Mouse (Mus musculus) forebrain, embryonic 10.5 days (tissue): ENCODE results near the gene Aff4. TPM values are rescaled to one million over a fixed set of nuclear protein-coding genes. Genes with fewer than 3 reads are reported as not detected.
"Not testable (repeated sequence)": the region's sequence is repeated elsewhere in the genome, so short reads cannot be mapped to it uniquely, and the experiment has no call there.

Source experiments
- DNase-seq: peaks from one replicate; pipeline ENCODE4 v3.0.0-alpha.2; 2017; ENCODE audit warnings: low spot score; ENCODE audit errors: extremely low spot score
- H3K27ac ChIP-seq: fragments of 300-500 bp; sonication (generic); 2 replicates; pipeline ENCODE4 v1.5.1; 2016; ENCODE audit warnings: mild to moderate bottlenecking
- H3K27me3 ChIP-seq: fragments of 300-500 bp; sonication (generic); 2 replicates; pipeline ENCODE4 v1.6.1; 2016; ENCODE audit warnings: mild to moderate bottlenecking; ENCODE audit not compliant: poor library complexity, severe bottlenecking
- H3K36me3 ChIP-seq: fragments of 300-500 bp; sonication (generic); replicated peaks from 2 replicates; pipeline ENCODE4 v1.6.1; 2016; ENCODE audit warnings: mild to moderate bottlenecking, moderate library complexity
- H3K4me1 ChIP-seq: fragments of 300-500 bp; sonication (generic); 2 replicates; pipeline ENCODE4 v1.6.1; 2016
- H3K4me3 ChIP-seq: fragments of 300-500 bp; sonication (generic); 2 replicates; pipeline ENCODE4 v1.5.1; 2016; ENCODE audit warnings: mild to moderate bottlenecking, moderate library complexity
- H3K9me3 ChIP-seq: fragments of 300-500 bp; sonication (generic); 2 replicates; pipeline ENCODE4 v1.6.1; 2016; ENCODE audit warnings: mild to moderate bottlenecking, moderate library complexity
- WGBS: fragments of 180-500 bp; shearing (Covaris S2); methylation state at CpG from one replicate; pipeline ENCODE4 v1.1.7; 2016; 5-methylcytosine and 5-hydroxymethylcytosine counted together
- polyA plus RNA-seq: library from polyadenylated mRNA; unstranded; fragments of >200 nt; fragmentation: Nextera tagmentation; extraction: Ambion mirVana; gene quantifications from 2 replicates; pipeline ENCODE4 v1.2.1, GENCODE M21; 2016

Gene Aff4
- polyA plus RNA-seq, 1 experiment from 2014 or later: 31.5 TPM

GRCm38 (mm10) chr11:53318568-53318967, 32.1 kb upstream of the Aff4 start:
- H3K4me1 ChIP-seq: peaks cover 12% of the 10 kb centered on the region
- H3K27ac ChIP-seq, DNase-seq, H3K27me3 ChIP-seq, H3K36me3 ChIP-seq, H3K4me3 ChIP-seq, H3K9me3 ChIP-seq: not testable (repeated sequence)
- WGBS: 90% methylated on average over 3 of the region's 3 CpGs

GRCm38 (mm10) chr11:53319867-53320266, 30.8 kb upstream of the Aff4 start:
- not testable (repeated sequence) for H3K4me3 ChIP-seq, H3K27ac ChIP-seq, H3K9me3 ChIP-seq, DNase-seq, H3K27me3 ChIP-seq, H3K36me3 ChIP-seq
- peaks cover 12% of the 10 kb centered on the region for H3K4me1 ChIP-seq
- 92% methylated on average over 13 of the region's 13 CpGs for WGBS

GRCm38 (mm10) chr11:53324512-53324968, 26.1 kb upstream of the Aff4 start, which contains the start of gene Zcchc10:
Gene Zcchc10, plus strand, starts transcription at chr11:53324679.
- Histone ChIP-seq H3K4me1 (peaks cover 12% of the 10 kb centered on the region), H3K36me3 (peaks cover 27% of the 10 kb centered on the region), H3K27ac (peak within 1 kb of the TSS; percentile 90), H3K9me3 (no peaks in the 10 kb centered on the region), H3K4me3 (peak within 1 kb of the TSS; percentile 72), H3K27me3 (no peaks in the 10 kb centered on the region)
- peak; percentile 88 for DNase-seq
- under 1% methylated on average over 21 of the region's 21 CpGs for WGBS

- Histone ChIP-seq H3K4me1 (peaks cover 7% of the 10 kb centered on the region), H3K4me3 (no peak overlapping the region), H3K27ac (no peak overlapping the region), H3K27me3 (no peaks in the 10 kb centered on the region), H3K36me3 (peaks cover 72% of the 10 kb centered on the region), H3K9me3 (no peaks in the 10 kb centered on the region)
- no peak for DNase-seq
- 92% methylated on average over 7 of the region's 7 CpGs for WGBS
Measured at GRCm38 (mm10) chr11:53330325-53330724, 20.3 kb upstream of the Aff4 start.

GRCm38 (mm10) chr11:53331121-53331520, 19.5 kb upstream of the Aff4 start:
- Histone ChIP-seq H3K4me1 (peaks cover 6% of the 10 kb centered on the region), H3K9me3 (no peaks in the 10 kb centered on the region), H3K27me3 (no peaks in the 10 kb centered on the region), H3K36me3 (peaks cover 72% of the 10 kb centered on the region), H3K27ac (no peak overlapping the region), H3K4me3 (no peak overlapping the region)
- DNase-seq: no peak
- WGBS: 94% methylated on average over 6 of the region's 6 CpGs

- Histone ChIP-seq H3K36me3 (peaks cover 68% of the 10 kb centered on the region), H3K27me3 (no peaks in the 10 kb centered on the region), H3K4me3 (no peak overlapping the region), H3K27ac (no peak overlapping the region), H3K4me1 (peaks cover 6% of the 10 kb centered on the region), H3K9me3 (no peaks in the 10 kb centered on the region)
- DNase-seq: no peak
- 92% methylated on average over 14 of the region's 14 CpGs for WGBS
Measured at GRCm38 (mm10) chr11:53332076-53332680, 18.5 kb upstream of the Aff4 start.

GRCm38 (mm10) chr11:53335505-53336181, 15.0 kb upstream of the Aff4 start:
- no peaks in the 10 kb centered on the region for H3K27me3 ChIP-seq
- no peaks in the 10 kb centered on the region for H3K9me3 ChIP-seq
- H3K4me1 ChIP-seq: peaks cover 6% of the 10 kb centered on the region
- DNase-seq: no peak
- no peak overlapping the region for H3K27ac ChIP-seq
- H3K36me3 ChIP-seq: peaks cover 35% of the 10 kb centered on the region
- no peak overlapping the region for H3K4me3 ChIP-seq
- WGBS: 49% methylated on average over 3 of the region's 3 CpGs

GRCm38 (mm10) chr11:53336182-53336571, 14.5 kb upstream of the Aff4 start:
- Histone ChIP-seq H3K27ac (no peak overlapping the region), H3K27me3 (no peaks in the 10 kb centered on the region), H3K9me3 (no peaks in the 10 kb centered on the region), H3K4me3 (no peak overlapping the region), H3K36me3 (peaks cover 29% of the 10 kb centered on the region), H3K4me1 (peaks cover 6% of the 10 kb centered on the region)
- no peak for DNase-seq

GRCm38 (mm10) chr11:53336924-53337323, 13.7 kb upstream of the Aff4 start:
- DNase-seq: no peak
- WGBS: 86% methylated on average over 1 of the region's 1 CpGs

GRCm38 (mm10) chr11:53337684-53338083, 12.9 kb upstream of the Aff4 start:
- Histone ChIP-seq H3K4me3 (no peak overlapping the region), H3K27me3 (no peaks in the 10 kb centered on the region), H3K27ac (no peak overlapping the region), H3K36me3 (peaks cover 14% of the 10 kb centered on the region), H3K9me3 (no peaks in the 10 kb centered on the region), H3K4me1 (peaks cover 6% of the 10 kb centered on the region)
- no peak for DNase-seq
- WGBS: 69% methylated on average over 8 of the region's 8 CpGs

More at GRCm38 (mm10) chr11:53336924-53337323, 13.7 kb upstream of the Aff4 start:
- Histone ChIP-seq H3K9me3 (no peaks in the 10 kb centered on the region), H3K4me3 (no peak overlapping the region), H3K27me3 (no peaks in the 10 kb centered on the region), H3K27ac (no peak overlapping the region), H3K4me1 (peaks cover 6% of the 10 kb centered on the region), H3K36me3 (peaks cover 22% of the 10 kb centered on the region)

- not testable (repeated sequence) for H3K36me3 ChIP-seq, H3K27me3 ChIP-seq, DNase-seq, H3K4me1 ChIP-seq, H3K9me3 ChIP-seq, H3K4me3 ChIP-seq, H3K27ac ChIP-seq
- 92% methylated on average over 10 of the region's 10 CpGs for WGBS
Measured at GRCm38 (mm10) chr11:53341019-53341418, 9.6 kb upstream of the Aff4 start.

GRCm38 (mm10) chr11:53342711-53343110, 7.9 kb upstream of the Aff4 start:
- Histone ChIP-seq H3K4me3 (no peak overlapping the region), H3K36me3 (no peaks in the 10 kb centered on the region), H3K4me1 (0 out of 2 replicates have a peak, but pooled peaks cover 3% of the 10 kb centered on the region), H3K9me3 (no peaks in the 10 kb centered on the region), H3K27me3 (no peaks in the 10 kb centered on the region), H3K27ac (no peak overlapping the region)
- no peak for DNase-seq
- 66% methylated on average over 5 of the region's 5 CpGs for WGBS

GRCm38 (mm10) chr11:53345328-53345727, 5.3 kb upstream of the Aff4 start:
- Histone ChIP-seq H3K27me3 (no peaks in the 10 kb centered on the region), H3K27ac (no peak overlapping the region), H3K4me1 (0 out of 2 replicates have a peak, but pooled peaks cover 5% of the 10 kb centered on the region), H3K36me3 (no peaks in the 10 kb centered on the region), H3K9me3 (no peaks in the 10 kb centered on the region), H3K4me3 (no peak overlapping the region)
- DNase-seq: no peak
- 46% methylated on average over 5 of the region's 5 CpGs for WGBS
